Mouse (Mus musculus) limb, embryonic 12.5 days (tissue): ENCODE measurements around the gene Atp1b3. TPM values are rescaled to one million over a fixed set of nuclear protein-coding genes. Genes with fewer than 3 reads are reported as not detected.
"Not testable (repeated sequence)": the region's sequence is repeated elsewhere in the genome, so short reads cannot be mapped to it uniquely, and the experiment has no call there.

Source experiments
- ATAC-seq: fragments of 200-750 bp; cut with Nextera tagmentation; 2 replicates; pipeline ENCODE4 v1.8.0; 2017; ENCODE audit warnings: low read depth, moderate TSS enrichment; ENCODE audit not compliant: insufficient number of reproducible peaks, insufficient read depth, low FRiP score, low TSS enrichment
- H3K27ac ChIP-seq: fragments of 300-500 bp; sonication (generic); 2 replicates; pipeline ENCODE4 v1.5.1; 2016; ENCODE audit warnings: mild to moderate bottlenecking, moderate library complexity
- H3K27me3 ChIP-seq: fragments of 300-500 bp; sonication (generic); 2 replicates; pipeline ENCODE4 v1.6.1; 2016; ENCODE audit warnings: mild to moderate bottlenecking, moderate library complexity
- H3K36me3 ChIP-seq: fragments of 300-500 bp; sonication (generic); 2 replicates; pipeline ENCODE4 v1.6.1; 2016; ENCODE audit warnings: mild to moderate bottlenecking, moderate library complexity
- H3K4me1 ChIP-seq: fragments of 300-500 bp; sonication (generic); replicated peaks from 2 replicates; pipeline ENCODE4 v1.6.1; 2016
- H3K4me2 ChIP-seq: fragments of 300-500 bp; sonication (generic); 2 replicates; pipeline ENCODE4 v1.6.1; 2016; ENCODE audit warnings: mild to moderate bottlenecking, moderate library complexity
- H3K4me3 ChIP-seq: fragments of 300-500 bp; sonication (generic); replicated peaks from 2 replicates; pipeline ENCODE4 v1.5.1; 2016; ENCODE audit warnings: mild to moderate bottlenecking
- H3K9ac ChIP-seq: fragments of 300-500 bp; sonication (generic); replicated peaks from 2 replicates; pipeline ENCODE4 v1.6.1; 2016; ENCODE audit warnings: mild to moderate bottlenecking, moderate library complexity
- H3K9me3 ChIP-seq: fragments of 300-500 bp; sonication (generic); 2 replicates; pipeline ENCODE4 v1.6.1; 2016; ENCODE audit warnings: mild to moderate bottlenecking, moderate library complexity
- WGBS: fragments of 180-500 bp; shearing (Covaris S2); methylation state at CpG from one replicate; pipeline ENCODE4 v1.1.7; 2016; 5-methylcytosine and 5-hydroxymethylcytosine counted together
- polyA plus RNA-seq: library from polyadenylated mRNA; unstranded; fragments of >200 nt; fragmentation: Nextera tagmentation; extraction: Ambion mirVana; gene quantifications from 2 replicates; pipeline ENCODE4 v1.2.1, GENCODE M21; 2016

Gene Atp1b3
- polyA plus RNA-seq, 1 experiment from 2014 or later: 119 TPM

- Histone ChIP-seq H3K27me3 (no peaks in the 10 kb centered on the region), H3K9ac (no peak overlapping the region), H3K4me3 (no peak overlapping the region), H3K4me1 (peaks cover 29% of the 10 kb centered on the region), H3K27ac (no peak overlapping the region), H3K9me3 (no peaks in the 10 kb centered on the region), H3K36me3 (0 out of 2 replicates have a peak, but pooled peaks cover 4% of the 10 kb centered on the region), H3K4me2 (no peak overlapping the region)
- no peak for ATAC-seq
- 80% methylated on average over 3 of the region's 3 CpGs for WGBS
Observed at GRCm38 (mm10) chr9:96360056-96360455, 4.2 kb downstream of the Atp1b3 start.

- H3K27me3 ChIP-seq: no peaks in the 10 kb centered on the region
- WGBS: 83% methylated on average over 8 of the region's 8 CpGs
- H3K4me3 ChIP-seq: no peak overlapping the region
- peaks cover 11% of the 10 kb centered on the region; the same call in 1 of the 2 replicates for H3K36me3 ChIP-seq
- 0 out of 2 replicates have a peak, but pooled peaks cover 5% of the 10 kb centered on the region for H3K4me1 ChIP-seq
- H3K4me2 ChIP-seq: no peak overlapping the region
- H3K27ac ChIP-seq: no peak overlapping the region
- H3K9me3 ChIP-seq: no peaks in the 10 kb centered on the region
- no peak overlapping the region for H3K9ac ChIP-seq
- no peak for ATAC-seq
Observed at GRCm38 (mm10) chr9:96353799-96354198, 10.4 kb downstream of the Atp1b3 start.

- no peaks in the 10 kb centered on the region for H3K9me3 ChIP-seq
- no peak overlapping the region for H3K27ac ChIP-seq
- 87% methylated on average over 12 of the region's 12 CpGs for WGBS
- H3K27me3 ChIP-seq: no peaks in the 10 kb centered on the region
- H3K4me1 ChIP-seq: 0 out of 2 replicates have a peak, but pooled peaks cover 5% of the 10 kb centered on the region
- no peak overlapping the region for H3K4me2 ChIP-seq
- peaks cover 11% of the 10 kb centered on the region; the same call in 1 of the 2 replicates for H3K36me3 ChIP-seq
- no peak for ATAC-seq
- no peak overlapping the region for H3K9ac ChIP-seq
- H3K4me3 ChIP-seq: no peak overlapping the region
Observed at GRCm38 (mm10) chr9:96353121-96353769, 11.0 kb downstream of the Atp1b3 start.

GRCm38 (mm10) chr9:96351771-96352170 is 12.5 kb downstream of the Atp1b3 start:
- not testable (repeated sequence) for H3K27me3 ChIP-seq, H3K27ac ChIP-seq, H3K4me2 ChIP-seq, H3K36me3 ChIP-seq, H3K9me3 ChIP-seq, H3K9ac ChIP-seq, H3K4me3 ChIP-seq, ATAC-seq, H3K4me1 ChIP-seq
- 90% methylated on average over 6 of the region's 6 CpGs for WGBS

GRCm38 (mm10) chr9:96350476-96350875 is 13.8 kb downstream of the Atp1b3 start:
- no peak for ATAC-seq
- WGBS: 66% methylated on average over 3 of the region's 3 CpGs

GRCm38 (mm10) chr9:96350010-96350409 is 14.2 kb downstream of the Atp1b3 start:
- ATAC-seq: no peak
- WGBS: 43% methylated on average over 4 of the region's 4 CpGs
- Histone ChIP-seq H3K9ac (no peak overlapping the region), H3K4me2 (no peak overlapping the region), H3K4me1 (0 out of 2 replicates have a peak, but pooled peaks cover 7% of the 10 kb centered on the region), H3K27ac (no peak overlapping the region), H3K27me3 (no peaks in the 10 kb centered on the region), H3K9me3 (no peaks in the 10 kb centered on the region), H3K36me3 (peaks cover 11% of the 10 kb centered on the region; the same call in 1 of the 2 replicates), H3K4me3 (no peak overlapping the region)

More at GRCm38 (mm10) chr9:96350476-96350875, 13.8 kb downstream of the Atp1b3 start:
- Histone ChIP-seq H3K27me3 (no peaks in the 10 kb centered on the region), H3K9me3 (no peaks in the 10 kb centered on the region), H3K9ac (no peak overlapping the region), H3K4me3 (no peak overlapping the region), H3K36me3 (peaks cover 9% of the 10 kb centered on the region; the same call in 1 of the 2 replicates), H3K27ac (no peak overlapping the region), H3K4me2 (no peak overlapping the region), H3K4me1 (0 out of 2 replicates have a peak, but pooled peaks cover 7% of the 10 kb centered on the region)

- Histone ChIP-seq H3K27me3 (no peaks in the 10 kb centered on the region), H3K9ac (no peak overlapping the region), H3K4me3 (no peak overlapping the region), H3K4me2 (no peak overlapping the region), H3K4me1 (0 out of 2 replicates have a peak, but pooled peaks cover 7% of the 10 kb centered on the region), H3K36me3 (peaks cover 17% of the 10 kb centered on the region; the same call in 1 of the 2 replicates), H3K27ac (no peak overlapping the region), H3K9me3 (no peaks in the 10 kb centered on the region)
- ATAC-seq: no peak
- 91% methylated on average over 5 of the region's 5 CpGs for WGBS
Observed at GRCm38 (mm10) chr9:96348885-96349284, 15.4 kb downstream of the Atp1b3 start.

- H3K27ac ChIP-seq: no peak overlapping the region
- no peak overlapping the region for H3K4me3 ChIP-seq
- H3K9me3 ChIP-seq: no peaks in the 10 kb centered on the region
- 88% methylated on average over 3 of the region's 3 CpGs for WGBS
- H3K4me2 ChIP-seq: no peak overlapping the region
- peaks cover 39% of the 10 kb centered on the region for H3K36me3 ChIP-seq
- no peak overlapping the region for H3K9ac ChIP-seq
- no peak for ATAC-seq
- no peaks in the 10 kb centered on the region for H3K27me3 ChIP-seq
- H3K4me1 ChIP-seq: 0 out of 2 replicates have a peak, but pooled peaks cover 7% of the 10 kb centered on the region
Observed at GRCm38 (mm10) chr9:96345750-96346149, 18.5 kb downstream of the Atp1b3 start.

- Histone ChIP-seq H3K9me3 (no peaks in the 10 kb centered on the region), H3K36me3 (peaks cover 49% of the 10 kb centered on the region), H3K4me1 (0 out of 2 replicates have a peak, but pooled peaks cover 3% of the 10 kb centered on the region), H3K27ac (no peak overlapping the region), H3K9ac (no peak overlapping the region), H3K4me2 (no peak overlapping the region), H3K4me3 (no peak overlapping the region), H3K27me3 (no peaks in the 10 kb centered on the region)
- ATAC-seq: no peak
- WGBS: 93% methylated on average over 5 of the region's 5 CpGs
Observed at GRCm38 (mm10) chr9:96331146-96331545, 33.1 kb downstream of the Atp1b3 start.

GRCm38 (mm10) chr9:96328226-96328625 is 36.0 kb downstream of the Atp1b3 start:
- 0 out of 2 replicates have a peak, but pooled peaks cover 3% of the 10 kb centered on the region for H3K4me1 ChIP-seq
- H3K27me3 ChIP-seq: no peaks in the 10 kb centered on the region
- H3K36me3 ChIP-seq: peaks cover 22% of the 10 kb centered on the region
- no peak for ATAC-seq
- H3K9ac ChIP-seq: no peak overlapping the region
- no peaks in the 10 kb centered on the region for H3K9me3 ChIP-seq
- no peak overlapping the region for H3K4me2 ChIP-seq
- no peak overlapping the region for H3K4me3 ChIP-seq
- no peak overlapping the region for H3K27ac ChIP-seq
- WGBS: 83% methylated on average over 4 of the region's 4 CpGs

GRCm38 (mm10) chr9:96326496-96326923 is 37.7 kb downstream of the Atp1b3 start:
- 76% methylated on average over 6 of the region's 6 CpGs for WGBS
- Histone ChIP-seq H3K9ac (no peak overlapping the region), H3K9me3 (no peaks in the 10 kb centered on the region), H3K27ac (no peak overlapping the region), H3K4me2 (no peak overlapping the region), H3K4me1 (0 out of 2 replicates have a peak, but pooled peaks cover 3% of the 10 kb centered on the region), H3K27me3 (no peaks in the 10 kb centered on the region), H3K4me3 (no peak overlapping the region), H3K36me3 (peaks cover 11% of the 10 kb centered on the region; the same call in 1 of the 2 replicates)
- no peak for ATAC-seq
